Mouse (Mus musculus) layer of hippocampus, adult 9-10 months (tissue): ENCODE measurements around the gene Iqgap2.
A peak's percentile ranks its signal among the peaks of the same experiment; 100 is the strongest.

Source experiments
- DNase-seq: peaks from one replicate; pipeline ENCODE4 v3.0.0; 2022; ENCODE audit warnings: low spot score

The Iqgap2 gene

DNA sequence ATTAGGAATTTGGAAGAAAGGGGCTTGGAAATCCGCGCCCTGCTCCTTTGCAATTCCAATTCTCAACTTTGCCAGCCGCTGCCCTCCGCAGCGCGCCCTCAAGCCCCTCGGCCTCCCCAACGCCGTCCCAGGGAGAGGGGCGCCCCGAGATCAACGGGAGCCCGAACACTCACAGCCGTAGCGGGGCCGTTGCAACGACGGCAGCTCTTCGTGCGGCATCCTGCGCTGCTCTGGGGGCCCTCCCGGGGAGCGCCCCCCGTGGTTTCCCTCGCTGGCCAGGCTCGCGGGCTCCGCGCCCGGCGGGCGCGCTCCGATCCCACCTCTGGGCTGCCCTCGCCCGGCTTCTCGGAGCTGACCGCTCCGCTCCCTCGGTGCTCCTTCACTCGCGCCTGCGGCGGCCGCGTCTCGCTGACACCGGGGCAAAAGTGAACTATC lies at the start of gene Iqgap2:
Gene Iqgap2, minus strand, starts transcription at position 432 of the 435 bp plus-strand sequence.
- DNase-seq: no peak

DNA sequence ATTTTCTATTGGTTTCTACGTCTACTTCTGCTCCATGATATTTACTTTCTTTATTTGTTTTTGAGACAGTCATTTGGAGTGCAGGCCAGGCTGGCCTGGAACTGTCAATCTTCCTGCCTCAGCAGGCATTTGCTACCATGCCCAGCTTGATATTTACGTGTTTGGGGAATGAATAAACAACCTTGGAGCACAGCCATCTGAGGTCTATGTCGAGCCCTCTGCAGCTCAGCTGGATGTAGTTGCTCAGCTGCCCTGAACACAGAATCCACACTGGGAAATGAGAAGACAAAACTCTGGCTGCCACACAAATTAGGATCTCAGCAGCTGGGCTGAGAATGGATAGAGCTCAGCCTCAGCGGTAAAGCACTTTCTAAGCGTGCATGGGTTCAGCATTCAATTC lies 49.1 kb upstream of the Iqgap2 start:
- DNase-seq: no peak

GRCm38 (mm10) chr13:95924201-95924621 lies 32.5 kb upstream of the Iqgap2 start:
- DNase-seq: no peak

GRCm38 (mm10) chr13:95922626-95923025 lies 30.9 kb upstream of the Iqgap2 start:
- DNase-seq: no peak

DNA sequence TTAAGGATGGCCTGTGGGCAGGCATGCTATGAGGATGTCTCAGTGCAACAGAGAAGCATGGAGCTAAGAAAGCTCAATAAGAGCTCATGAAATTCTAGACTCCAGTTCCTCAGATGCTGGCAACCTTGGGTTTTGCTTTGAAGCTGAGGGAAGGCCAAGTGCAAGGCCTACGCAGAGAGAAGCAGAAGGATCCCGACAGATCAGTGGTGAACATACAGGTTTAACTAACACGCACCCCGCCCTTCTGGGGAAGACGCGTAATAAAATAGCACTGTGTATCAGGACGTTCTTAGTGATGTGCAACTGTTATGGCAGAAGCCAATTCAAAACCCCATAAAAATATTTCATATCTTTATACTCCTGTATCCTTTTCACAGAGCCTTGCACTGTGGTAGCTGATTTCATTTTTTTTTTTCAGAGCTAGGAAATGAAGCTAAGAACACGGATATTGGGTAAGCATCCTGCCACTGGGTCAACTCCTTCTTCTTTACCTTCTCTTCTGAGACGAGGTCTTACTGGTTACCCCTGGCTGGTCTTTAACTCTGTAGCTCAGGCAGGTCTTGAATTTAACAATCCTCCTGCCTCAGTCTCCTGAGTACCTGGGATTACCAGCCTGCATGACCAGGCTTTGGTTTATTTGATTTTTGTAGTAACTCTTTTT lies 27.0 kb upstream of the Iqgap2 start:
- no peak for DNase-seq

DNA sequence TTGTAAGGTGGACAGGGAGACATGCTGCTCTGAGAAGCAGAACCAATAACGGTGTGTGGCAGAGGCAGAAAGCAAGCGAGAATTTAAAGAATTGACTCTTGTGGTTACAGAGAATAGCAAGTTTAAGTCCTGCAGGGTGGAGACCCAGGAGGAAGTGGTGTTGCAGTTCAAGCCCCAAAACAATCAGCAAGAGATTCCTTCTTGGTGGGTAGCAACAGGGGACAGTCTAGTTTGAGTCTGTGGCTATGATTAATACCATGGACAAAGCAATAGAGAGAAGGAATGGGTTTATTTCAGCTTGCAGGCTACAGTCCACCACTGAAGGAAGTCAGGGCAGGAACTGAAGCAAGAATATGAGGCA lies 21.3 kb upstream of the Iqgap2 start:
- DNase-seq: no peak

GRCm38 (mm10) chr13:95912157-95913045 lies 20.7 kb upstream of the Iqgap2 start:
- peak; percentile 79 for DNase-seq

DNA sequence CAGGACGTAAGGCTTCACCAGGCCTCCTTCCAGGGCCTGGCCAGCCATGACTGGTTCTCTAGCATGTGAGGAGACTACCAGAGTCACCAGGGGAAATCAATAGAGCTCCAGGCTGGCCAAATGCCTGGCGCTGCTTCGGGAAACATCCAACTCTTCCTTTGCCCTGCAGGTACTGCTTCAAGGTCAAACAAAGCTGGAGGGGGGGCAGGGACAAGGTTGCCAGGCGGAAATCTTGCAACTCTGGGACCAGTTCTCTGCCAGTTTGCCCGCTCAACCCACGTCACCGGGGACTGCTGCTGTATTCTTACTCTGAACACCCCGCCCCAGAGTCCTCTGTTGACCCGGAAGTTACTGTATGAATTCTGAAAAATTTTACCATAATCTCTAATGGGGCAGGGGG lies 18.5 kb upstream of the Iqgap2 start:
- DNase-seq: no peak

DNA sequence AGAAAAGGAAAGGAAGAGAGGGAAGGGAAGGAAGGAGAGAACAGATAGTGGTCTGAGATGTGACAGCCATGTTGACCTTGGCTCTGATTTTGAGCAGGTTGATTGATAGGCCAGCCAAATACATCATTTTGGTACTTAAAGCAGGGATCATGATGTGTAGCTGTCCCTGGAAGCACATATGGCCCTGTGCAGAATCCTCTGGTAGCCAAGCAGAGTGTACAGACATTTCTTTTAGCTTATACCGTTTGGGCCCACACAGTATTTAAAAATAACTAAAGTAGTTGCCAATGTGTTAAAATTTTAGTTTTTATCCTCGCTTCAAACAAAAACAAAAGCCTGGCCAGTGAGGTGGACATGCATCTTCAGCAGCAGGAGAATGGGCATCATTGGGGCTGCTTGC lies 17.5 kb upstream of the Iqgap2 start:
- DNase-seq: no peak

DNA sequence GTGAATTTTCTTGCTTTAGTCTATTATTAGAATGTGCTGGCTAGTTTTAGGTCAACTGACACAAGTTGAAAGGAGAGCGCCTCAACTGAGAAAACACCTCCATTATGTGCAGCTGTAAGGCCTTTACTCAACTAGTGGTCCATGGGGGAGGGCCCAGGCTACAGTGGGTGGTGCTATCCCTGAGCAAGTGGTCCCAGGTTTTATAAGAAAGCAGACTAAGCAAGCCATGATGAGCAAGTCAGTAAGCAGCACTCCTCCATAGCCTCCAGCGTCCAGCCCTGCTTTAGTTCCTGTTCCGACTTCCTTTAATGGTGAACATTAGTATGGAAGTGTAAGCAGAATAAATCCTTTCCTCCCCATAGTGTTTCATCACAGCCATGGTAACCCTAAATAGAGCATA lies 11.0 kb upstream of the Iqgap2 start:
- no peak for DNase-seq

DNA sequence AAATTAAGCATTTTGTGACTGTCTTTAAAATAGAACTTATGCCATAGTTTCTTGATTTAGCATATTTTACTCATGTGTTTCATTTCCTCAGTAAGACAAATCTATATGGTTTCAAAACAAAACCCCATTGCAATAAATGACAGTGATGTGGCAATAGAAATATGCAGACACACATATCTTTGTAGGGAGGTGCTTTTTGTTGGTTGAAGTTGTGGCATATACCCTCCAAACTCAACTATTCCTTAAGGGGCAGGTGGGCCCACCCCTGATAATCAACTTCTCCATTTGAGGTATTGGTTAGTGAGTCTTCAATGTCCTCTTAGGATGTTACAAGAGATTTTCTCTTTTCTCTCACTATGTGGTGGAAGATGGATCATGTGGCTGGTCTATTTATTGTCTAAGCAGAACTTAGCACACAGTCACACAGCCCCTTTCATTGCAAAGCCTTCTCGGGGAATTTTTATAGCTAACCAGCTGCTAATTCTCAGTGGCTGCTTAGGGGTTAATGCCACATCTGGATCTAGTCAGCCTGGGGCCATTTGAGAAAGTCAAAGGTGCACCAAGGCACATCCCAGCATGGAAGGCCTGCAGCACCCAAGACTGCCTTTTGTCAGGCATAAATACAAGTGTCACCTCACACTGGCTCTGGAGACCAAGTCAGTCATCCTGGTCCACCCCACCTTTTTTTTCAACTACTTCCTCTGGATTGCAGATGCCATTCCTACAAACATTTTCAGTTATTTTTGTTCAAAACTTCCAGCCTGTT lies 8.3 kb upstream of the Iqgap2 start:
- no peak for DNase-seq

GRCm38 (mm10) chr13:95896501-95896900 lies 4.8 kb upstream of the Iqgap2 start:
- DNase-seq: no peak

DNA sequence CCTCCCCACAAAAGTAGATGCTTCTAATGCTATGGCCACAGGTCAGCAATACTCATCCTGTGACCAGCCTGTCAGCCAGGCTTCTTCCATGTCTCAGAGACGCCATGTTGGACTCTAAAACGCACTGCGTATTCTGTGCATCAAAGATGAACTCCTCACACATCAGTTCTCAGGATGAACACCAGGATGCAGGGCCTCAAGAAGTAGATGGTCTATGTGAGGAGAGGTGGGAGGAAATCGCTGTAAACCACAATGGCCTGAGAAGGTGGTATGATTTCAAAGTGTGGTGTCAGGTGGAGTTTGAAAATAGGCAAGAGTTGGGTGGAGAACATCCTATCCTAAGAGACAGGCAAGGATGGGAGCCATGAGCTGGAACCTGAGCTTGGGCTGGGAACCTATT lies 1.4 kb upstream of the Iqgap2 start:
- DNase-seq: no peak

DNA sequence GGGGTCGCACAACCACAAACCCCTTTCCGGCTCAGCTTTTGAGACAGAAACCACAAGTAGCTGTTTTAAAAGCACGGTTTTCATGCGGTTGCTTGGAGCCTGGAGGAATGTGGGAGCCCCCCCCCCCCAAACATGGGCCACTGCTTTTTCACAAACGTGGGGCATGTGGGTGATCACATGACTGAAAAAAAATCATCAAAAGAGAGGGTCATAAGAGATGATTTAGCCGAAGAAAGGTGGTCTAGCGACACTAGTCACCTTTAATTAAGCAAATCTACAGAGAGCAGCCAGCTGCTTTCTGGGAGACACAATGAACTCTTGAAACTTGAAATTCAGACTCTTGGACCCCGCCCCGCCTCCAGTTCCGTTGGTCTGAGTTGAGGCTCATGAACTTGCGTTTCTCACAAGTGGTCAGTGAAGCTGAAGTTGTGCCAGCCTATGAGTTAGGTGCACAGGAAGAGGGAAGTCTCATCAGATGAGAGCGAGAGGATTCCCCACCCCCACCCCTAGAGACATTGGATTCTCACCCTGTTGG lies 956 bp upstream of the Iqgap2 start:
- no peak for DNase-seq

- DNase-seq: no peak
These were observed 346 bp upstream of the Iqgap2 start for GRCm38 (mm10) chr13:95891926-95892610.

DNA sequence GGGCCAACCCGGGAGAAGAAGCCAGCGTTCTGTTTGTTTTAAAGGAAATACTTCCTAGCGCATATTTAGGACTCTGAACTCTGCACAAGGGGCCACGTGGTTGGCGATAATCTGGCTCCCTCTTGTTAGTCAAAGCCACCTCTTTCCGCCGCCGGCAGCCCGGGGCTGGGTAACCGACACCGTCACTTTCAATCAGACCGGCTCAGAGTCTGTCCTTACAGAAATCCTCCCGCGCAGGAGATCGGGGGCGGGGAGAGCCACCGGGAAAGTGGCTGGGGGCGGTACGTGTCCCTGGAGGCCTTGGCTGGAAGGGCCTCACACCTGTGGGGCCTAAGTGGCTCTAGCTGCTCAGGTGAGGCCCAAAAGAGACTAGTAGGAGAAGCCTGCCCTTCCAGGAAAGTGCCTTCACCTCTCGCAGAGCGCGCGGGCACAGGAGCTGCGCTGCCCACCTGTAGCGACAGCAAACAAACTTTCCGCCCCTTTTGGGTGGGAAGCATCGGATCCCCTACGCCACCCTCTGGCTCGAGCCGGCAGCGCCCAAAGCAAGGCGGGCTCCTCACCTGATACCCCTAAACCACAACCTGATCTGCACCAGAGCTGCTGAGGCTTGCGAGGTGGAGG lies 761 bp downstream of the Iqgap2 start:
- DNase-seq: no peak

GRCm38 (mm10) chr13:95889981-95890545 lies 1.7 kb downstream of the Iqgap2 start:
- DNase-seq: no peak

DNA sequence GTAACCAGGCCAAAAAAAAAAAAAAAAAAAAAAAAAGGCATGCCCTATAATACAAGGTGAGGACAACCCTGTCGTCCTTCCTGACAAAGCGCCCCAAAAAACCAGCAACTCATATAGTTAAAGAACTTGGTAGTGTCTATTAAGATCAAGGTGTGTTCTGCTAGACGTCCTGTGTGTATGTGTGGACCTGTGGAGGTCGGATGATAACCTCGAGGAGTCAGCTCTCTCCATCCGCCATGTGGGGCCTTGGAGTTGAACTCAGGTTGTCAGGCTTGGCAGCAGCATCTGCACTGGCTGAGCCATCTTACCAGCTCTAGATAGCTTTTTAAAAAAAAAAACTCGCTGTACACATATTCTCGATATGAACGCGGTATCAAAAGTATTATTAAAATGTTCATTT lies 2.4 kb downstream of the Iqgap2 start:
- no peak for DNase-seq

DNA sequence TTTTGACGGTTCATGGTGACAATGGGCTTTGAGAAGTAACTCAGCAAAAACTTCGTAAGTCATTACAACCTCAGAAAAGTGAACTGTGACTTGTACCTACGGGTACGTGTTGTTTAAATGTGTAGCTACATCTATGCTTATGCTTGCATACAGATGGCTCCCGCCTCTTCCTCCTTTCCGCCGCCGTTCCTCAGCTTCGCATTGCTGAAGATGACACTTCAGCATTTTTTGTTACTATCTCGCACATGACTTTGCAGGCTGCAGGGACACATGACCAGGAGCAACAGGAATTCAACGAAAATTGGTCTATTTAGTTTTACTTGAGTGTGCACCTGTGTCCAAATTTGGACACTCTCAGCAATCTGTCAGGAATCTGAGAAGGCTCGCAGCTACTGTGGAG lies 3.1 kb downstream of the Iqgap2 start:
- DNase-seq: no peak

- DNase-seq: no peak
These were observed 3.6 kb downstream of the Iqgap2 start for GRCm38 (mm10) chr13:95888170-95888569.

DNA sequence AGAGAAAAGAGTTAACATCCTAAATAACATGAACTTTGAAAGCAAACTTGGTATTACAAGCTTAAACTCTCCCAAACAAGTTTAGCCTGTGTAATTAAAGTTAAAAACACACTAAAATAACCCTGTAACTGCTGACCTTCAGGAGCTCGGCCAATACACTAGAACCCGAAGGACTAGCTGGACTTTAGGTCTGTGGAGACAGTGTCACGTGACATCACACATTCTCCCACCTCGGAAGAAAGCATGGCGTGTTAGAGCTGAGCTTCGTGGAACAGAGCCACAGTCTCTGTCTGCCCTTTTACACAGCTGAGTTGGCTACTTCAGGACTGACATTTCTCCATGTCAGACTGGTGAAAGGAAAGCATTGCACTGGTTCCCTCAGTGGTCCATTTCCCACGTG lies 4.3 kb downstream of the Iqgap2 start:
- no peak for DNase-seq
